Mouse (Mus musculus) megakaryocyte, embryonic 14.5 days (primary cell): ENCODE results near the gene Rasa2.

ENCODE experiments used
- FLI1 ChIP-seq: IDR thresholded peaks from 2 replicates; pipeline ENCODE4 v1.6.1; 2012; ENCODE audit warnings: low read length, inconsistent platforms, mixed read lengths
- GATA1 ChIP-seq: IDR thresholded peaks from 3 replicates; pipeline ENCODE4 v1.6.1; 2012; ENCODE audit warnings: mixed read lengths, low read length, inconsistent platforms, borderline replicate concordance

DNA sequence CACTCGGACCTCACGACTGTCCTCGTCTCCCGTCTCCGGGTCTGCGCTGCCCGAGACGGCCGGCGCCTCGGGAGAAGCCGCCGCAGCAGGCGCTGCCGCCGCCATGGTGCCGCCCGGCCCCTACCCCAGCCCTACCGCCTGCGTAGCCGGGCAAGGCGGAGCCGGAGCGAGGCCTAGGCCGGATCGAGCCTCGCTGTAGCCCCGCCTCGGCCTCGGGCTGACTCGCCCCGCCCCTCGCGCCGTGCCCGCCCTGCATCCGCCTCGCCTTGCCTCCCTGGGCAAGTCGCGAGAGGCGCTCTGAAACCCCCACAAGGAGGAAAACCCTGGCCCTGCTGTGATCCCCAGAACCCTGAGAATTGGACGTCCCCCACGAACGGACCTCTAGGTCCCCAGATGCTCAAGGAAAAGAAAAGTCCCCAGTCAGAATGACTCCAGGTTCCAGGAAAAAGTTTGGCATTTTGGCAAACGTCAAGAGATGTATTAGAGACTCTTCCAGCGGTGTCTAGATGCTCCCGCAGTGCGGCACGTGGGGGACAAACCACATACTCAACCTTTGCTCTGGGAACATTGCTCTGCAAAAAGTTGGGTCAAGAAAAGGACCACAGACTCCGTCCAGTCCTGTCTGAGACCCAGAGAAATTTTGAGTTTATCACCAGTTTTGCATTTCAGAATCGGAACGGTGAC lies at the start of gene Rasa2:
- TF ChIP-seq GATA1, result no peak
- TF ChIP-seq FLI1, result no peak
